Mouse (Mus musculus): Measurements from ENCODE around the gene Armcx3. TPM values are rescaled to one million over a fixed set of nuclear protein-coding genes. Genes with fewer than 3 reads are reported as not detected.
"Not testable (repeated sequence)": the region's sequence is repeated elsewhere in the genome, so short reads cannot be mapped to it uniquely, and the experiment has no call there.

Armcx3 gene
- polyA plus RNA-seq, 1 experiment from 2014 or later: 53.2 TPM

DNA sequence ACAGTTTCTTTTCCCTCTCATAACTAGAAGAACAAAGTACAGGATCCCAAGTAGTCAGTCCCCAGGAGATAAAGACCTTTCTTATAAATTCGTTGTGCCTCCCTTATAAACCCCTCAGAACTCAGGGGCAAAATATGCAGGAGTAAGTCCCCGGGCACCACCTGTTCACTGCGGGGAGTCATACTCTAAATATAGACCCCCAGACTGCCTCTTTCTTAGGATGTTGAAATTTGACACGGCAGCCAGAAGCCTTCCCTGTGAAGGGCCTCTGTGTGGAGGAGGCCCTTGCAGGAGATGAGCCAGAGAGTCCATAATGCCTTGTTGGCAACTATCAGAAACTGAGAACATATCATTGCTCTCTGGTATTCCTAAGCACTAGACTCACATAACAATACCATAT, 3.8 kb upstream of the Armcx3 start:
- Histone ChIP-seq H3K27me3 (ENCODE audit: low read depth, poor library complexity, severe bottlenecking) (peaks cover 88% of the 10 kb centered on the region), H3K36me3 (no peaks in the 10 kb centered on the region), H3K4me1 (peaks cover 14% of the 10 kb centered on the region), H3K9me3 (replicated peaks) (no peaks in the 10 kb centered on the region), H3K4me3 (no peak overlapping the region), H3K27ac (replicated peaks) (no peak overlapping the region)
- WGBS: 43% methylated on average over 4 of the region's 4 CpGs
- no peak for DNase-seq (ENCODE audit: low spot score)

DNA sequence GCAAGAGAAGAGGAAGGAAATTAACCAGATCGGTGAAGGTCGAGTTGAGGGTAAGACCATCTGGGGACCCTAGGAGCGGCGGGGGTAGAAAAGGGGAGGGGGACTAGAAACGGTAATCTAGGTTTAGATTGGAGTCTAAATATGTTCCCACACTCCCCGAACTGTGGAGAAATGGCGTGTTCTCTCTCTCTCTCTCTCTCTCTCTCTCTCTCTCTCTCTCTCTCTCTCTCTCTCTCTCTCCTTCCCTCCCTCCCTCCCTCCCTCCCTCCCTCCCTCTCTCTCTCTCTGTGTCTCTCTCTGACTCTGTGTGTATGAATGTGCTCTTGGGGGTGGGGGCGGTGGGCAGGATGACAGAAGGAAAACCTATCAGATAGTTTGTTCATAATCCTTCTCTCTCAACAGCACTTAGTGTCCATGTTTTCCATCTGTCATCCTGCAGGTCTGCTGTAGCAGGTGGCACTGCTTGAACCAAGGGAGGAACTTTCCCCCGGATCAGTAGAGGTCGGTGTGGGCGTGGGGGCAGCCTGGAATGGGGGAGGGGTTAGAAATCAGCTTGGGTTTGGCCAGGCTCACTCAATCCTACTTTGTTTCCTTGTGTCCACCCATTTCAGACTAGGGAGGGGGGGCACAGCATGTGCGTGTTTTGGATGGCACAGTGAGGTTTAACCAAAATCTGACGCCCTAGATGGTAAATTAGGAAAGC, 1.0 kb downstream of the Armcx3 start:
- Histone ChIP-seq H3K9me3 (replicated peaks) (no peaks in the 10 kb centered on the region), H3K4me1 (peaks cover 12% of the 10 kb centered on the region), H3K36me3 (no peaks in the 10 kb centered on the region), H3K27ac (replicated peaks) (peak overlapping the region; percentile 80), H3K27me3 (ENCODE audit: low read depth, poor library complexity, severe bottlenecking) (peaks cover 70% of the 10 kb centered on the region), H3K4me3 (peak overlapping the region; percentile 57)
- DNase-seq (ENCODE audit: low spot score): no peak
- 26% methylated on average over 11 of the region's 13 CpGs for WGBS

DNA sequence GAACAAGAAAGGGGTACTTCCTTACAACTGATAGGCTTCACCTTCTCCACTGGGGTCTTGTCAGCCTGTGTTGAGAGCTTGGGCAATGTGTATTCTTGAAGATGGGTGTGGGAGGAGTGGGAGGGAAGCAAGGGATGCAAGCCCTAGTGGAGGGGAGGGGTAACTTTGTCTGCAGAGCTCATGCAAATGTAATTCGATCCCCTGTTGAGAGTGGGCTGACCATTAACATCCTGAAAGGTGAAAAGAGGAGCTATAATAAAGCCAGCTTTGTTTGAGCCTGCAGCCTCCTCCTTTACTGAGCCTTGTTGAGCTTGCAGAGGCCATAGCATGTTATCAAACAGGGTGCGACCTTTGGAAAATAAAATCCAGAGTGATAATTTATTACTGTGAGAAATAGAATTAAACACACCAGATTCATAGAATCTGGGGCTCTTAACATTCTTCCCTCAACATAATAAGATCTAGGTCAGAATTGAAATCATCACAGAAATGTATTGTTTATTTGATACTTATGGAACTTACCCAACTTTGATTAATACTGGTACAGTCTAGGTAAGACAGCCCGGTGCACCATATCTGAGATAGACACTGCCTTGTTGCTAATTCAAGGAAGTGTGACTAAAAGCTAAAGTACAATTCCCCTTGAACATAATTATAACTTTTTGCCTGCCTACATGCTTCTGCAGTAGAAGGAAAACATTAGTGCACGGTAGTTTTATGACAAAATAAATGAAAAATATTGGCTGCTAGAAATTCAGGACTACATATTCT, 7.2 kb downstream of the Armcx3 start:
- H3K27me3 ChIP-seq (ENCODE audit: low read depth, poor library complexity, severe bottlenecking): peaks cover 53% of the 10 kb centered on the region
- not testable (repeated sequence) for H3K9me3 ChIP-seq (replicated peaks); H3K27ac ChIP-seq (replicated peaks); H3K36me3 ChIP-seq; H3K4me3 ChIP-seq; DNase-seq (ENCODE audit: low spot score); H3K4me1 ChIP-seq
- WGBS: 40% methylated on average over 4 of the region's 4 CpGs

DNA sequence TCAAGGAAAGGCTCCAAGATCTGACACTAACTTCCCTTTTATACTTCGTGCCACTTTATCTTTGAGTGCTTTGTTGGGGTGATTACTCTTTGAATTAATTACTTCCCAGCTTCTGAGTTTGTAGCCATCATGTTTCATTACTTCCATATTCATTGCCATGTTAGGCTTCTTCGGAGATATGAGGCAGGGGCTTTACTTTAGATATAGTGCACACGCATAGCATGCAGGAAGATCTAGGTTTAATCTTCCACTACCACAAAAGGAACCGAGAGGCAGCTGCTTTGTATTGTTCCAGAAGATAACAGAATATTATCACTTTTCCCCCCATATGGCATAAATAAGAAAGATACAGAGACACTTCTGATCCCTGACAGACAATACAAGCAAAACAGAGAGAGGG, 31.3 kb downstream of the Armcx3 start:
- Histone ChIP-seq H3K9me3 (replicated peaks) (no peaks in the 10 kb centered on the region), H3K4me1 (no peaks in the 10 kb centered on the region)
- WGBS: 75% methylated on average over 4 of the region's 4 CpGs

DNA sequence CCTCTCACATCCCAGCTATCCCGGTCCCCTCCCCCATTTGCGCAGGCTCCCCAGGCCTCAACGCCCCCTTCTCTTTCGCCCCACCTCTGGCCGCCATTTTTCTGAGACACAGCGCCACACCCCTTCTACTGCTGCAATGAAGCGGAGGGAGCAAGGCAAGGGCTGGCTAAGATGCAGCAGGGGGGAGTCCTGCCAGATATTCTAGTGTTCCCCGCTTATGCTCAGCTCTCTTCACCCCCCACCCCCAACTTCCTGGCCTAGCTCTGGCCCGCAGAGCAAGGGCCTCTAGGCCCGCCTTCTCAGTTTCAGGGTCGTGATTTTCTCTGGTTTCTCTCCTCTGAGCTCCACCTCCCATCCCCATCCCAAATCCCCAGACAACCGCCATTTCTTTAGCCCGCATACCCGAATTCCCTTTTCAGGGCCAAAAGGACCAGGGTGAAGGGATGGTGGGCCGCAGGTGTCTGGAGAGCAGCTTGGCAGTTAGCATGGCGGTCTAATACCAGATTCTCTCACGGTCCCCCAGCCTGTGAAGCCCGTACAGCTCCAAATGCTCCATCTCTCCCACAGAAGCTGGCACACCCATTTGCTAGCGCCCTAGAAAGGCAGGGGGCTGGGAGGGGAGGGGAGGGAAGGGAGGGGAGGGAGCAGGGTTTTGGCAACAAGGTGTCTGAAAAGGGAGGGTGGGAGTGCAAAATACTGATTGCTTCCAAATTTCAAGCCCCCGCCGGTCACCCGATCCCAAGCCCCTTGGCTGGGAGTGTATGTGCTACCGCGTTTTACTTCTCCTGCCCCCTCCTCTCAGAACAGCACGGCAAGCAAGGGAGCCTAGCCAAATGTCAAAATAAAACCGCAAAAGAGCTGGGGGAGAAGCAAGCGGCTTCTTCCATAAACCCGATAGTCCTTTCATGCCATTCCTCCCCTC, 51.7 kb downstream of the Armcx3 start:
- H3K27me3 ChIP-seq (ENCODE audit: low read depth, poor library complexity, severe bottlenecking): peaks cover 93% of the 10 kb centered on the region
- H3K4me1 ChIP-seq: peaks cover 9% of the 10 kb centered on the region
- WGBS: 23% methylated on average over 28 of the region's 28 CpGs
- DNase-seq (ENCODE audit: low spot score): peak; percentile 53
- H3K36me3 ChIP-seq: peaks cover 23% of the 10 kb centered on the region
- peak overlapping the region; percentile 70 for H3K4me3 ChIP-seq
- H3K9me3 ChIP-seq (replicated peaks): no peaks in the 10 kb centered on the region
- H3K27ac ChIP-seq (replicated peaks): peak overlapping the region; percentile 88

More for the DNA sequence above, 31.3 kb downstream of the Armcx3 start:
- H3K4me3 ChIP-seq: no peak overlapping the region
- peaks cover 54% of the 10 kb centered on the region for H3K27me3 ChIP-seq (ENCODE audit: low read depth, poor library complexity, severe bottlenecking)
- no peaks in the 10 kb centered on the region for H3K36me3 ChIP-seq
- H3K27ac ChIP-seq (replicated peaks): no peak overlapping the region
- DNase-seq (ENCODE audit: low spot score): no peak

DNA sequence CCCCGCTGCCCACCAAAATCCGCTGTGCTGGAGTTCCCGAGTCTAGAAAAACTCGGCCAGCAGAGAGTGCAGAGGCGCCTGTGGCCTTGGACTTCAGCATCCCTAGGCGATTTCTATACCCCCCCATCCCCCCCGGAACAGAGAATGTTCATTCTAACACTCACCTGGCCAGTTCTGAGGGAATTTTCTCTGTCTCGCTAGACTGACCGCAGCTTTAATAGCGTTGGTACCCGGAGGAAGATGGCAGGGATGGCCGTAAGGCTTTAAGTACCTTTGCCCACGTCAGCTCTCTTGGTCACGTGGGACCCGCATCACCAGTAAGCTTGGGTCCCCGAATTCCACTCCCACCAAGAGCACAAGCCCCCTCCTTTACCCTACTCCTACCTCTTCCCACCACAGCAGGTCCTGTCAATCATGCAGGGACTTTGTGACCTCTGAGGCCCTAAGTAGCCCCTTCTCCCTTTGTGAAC, 52.4 kb downstream of the Armcx3 start, which contains the start of gene Armcx2:
Armcx2 (minus strand) TSS at position 467 of the 470 bp plus-strand sequence.
- WGBS: 10% methylated on average over 16 of the region's 16 CpGs
- DNase-seq (ENCODE audit: low spot score): peak; percentile 71
- Histone ChIP-seq H3K36me3 (peaks cover 23% of the 10 kb centered on the region), H3K9me3 (replicated peaks) (no peaks in the 10 kb centered on the region), H3K4me3 (peak within 1 kb of the TSS; percentile 70), H3K27ac (replicated peaks) (peak within 1 kb of the TSS; percentile 88), H3K4me1 (peaks cover 9% of the 10 kb centered on the region), H3K27me3 (ENCODE audit: low read depth, poor library complexity, severe bottlenecking) (peaks cover 89% of the 10 kb centered on the region)

Small RNA genes within 50 kb of the gene (microRNA-seq; reads per million reads assigned to microRNA genes)
- gene Mir7093: not detected

Other genes starting within 250 kb of the Armcx3 start
- 83.6 and 105 TPM in 2 replicates for gene Timm8a1, start 214.7 kb upstream of the Armcx3 start, polyA plus RNA-seq (2016; fragmentation: Nextera tagmentation; extraction: Ambion mirVana)
- gene Btk, start 173.0 kb upstream of the Armcx3 start, polyA plus RNA-seq (2016; fragmentation: Nextera tagmentation; extraction: Ambion mirVana): 1.0 and 1.3 TPM in 2 replicates
- 260 and 328 TPM in 2 replicates for gene Rpl36a, start 170.9 kb upstream of the Armcx3 start, polyA plus RNA-seq (2016; fragmentation: Nextera tagmentation; extraction: Ambion mirVana)
- gene Gla, start 155.5 kb upstream of the Armcx3 start, polyA plus RNA-seq (2016; fragmentation: Nextera tagmentation; extraction: Ambion mirVana): 7.9 and 9.2 TPM in 2 replicates
- 224 and 230 TPM in 2 replicates for gene Hnrnph2, start 155.4 kb upstream of the Armcx3 start, polyA plus RNA-seq (2016; fragmentation: Nextera tagmentation; extraction: Ambion mirVana)
- gene Armcx4, start 70.1 kb upstream of the Armcx3 start, polyA plus RNA-seq (2016; fragmentation: Nextera tagmentation; extraction: Ambion mirVana): 5.9 and 6.6 TPM in 2 replicates
- 44.6 and 50.3 TPM in 2 replicates for gene Armcx1, start 38.6 kb upstream of the Armcx3 start, polyA plus RNA-seq (2016; fragmentation: Nextera tagmentation; extraction: Ambion mirVana)
- gene Armcx6, start 5.2 kb upstream of the Armcx3 start, polyA plus RNA-seq (2016; fragmentation: Nextera tagmentation; extraction: Ambion mirVana): 13.6 and 15.6 TPM in 2 replicates
- 88.7 and 89.5 TPM in 2 replicates for gene Armcx2, start 52.6 kb downstream of the Armcx3 start, polyA plus RNA-seq (2016; fragmentation: Nextera tagmentation; extraction: Ambion mirVana)
- gene Nxf2, start 208.2 kb downstream of the Armcx3 start, polyA plus RNA-seq (2016; fragmentation: Nextera tagmentation; extraction: Ambion mirVana): 0.46 and 0.57 TPM in 2 replicates